Mouse (Mus musculus) embryonic facial prominence, embryonic 15.5 days (tissue): Measurements from ENCODE around the gene Ranbp9. TPM values are rescaled to one million over a fixed set of nuclear protein-coding genes. Genes with fewer than 3 reads are reported as not detected.

Source experiments
- ATAC-seq: fragments of 200-750 bp; cut with Nextera tagmentation; 2 replicates; pipeline ENCODE4 v1.8.0; 2017; ENCODE audit warnings: low read depth, moderate TSS enrichment; ENCODE audit not compliant: insufficient number of reproducible peaks, low FRiP score, low TSS enrichment
- H3K27ac ChIP-seq: fragments of 300-500 bp; sonication (generic); replicated peaks from 2 replicates; pipeline ENCODE4 v1.5.1; 2015; ENCODE audit warnings: mild to moderate bottlenecking, inconsistent platforms
- H3K27me3 ChIP-seq: fragments of 300-500 bp; sonication (generic); 2 replicates; pipeline ENCODE4 v1.6.1; 2015; ENCODE audit warnings: inconsistent platforms
- H3K36me3 ChIP-seq: fragments of 300-500 bp; sonication (generic); 2 replicates; pipeline ENCODE4 v1.6.1; 2015; ENCODE audit warnings: mild to moderate bottlenecking, inconsistent platforms
- H3K4me1 ChIP-seq: fragments of 300-500 bp; sonication (generic); 2 replicates; pipeline ENCODE4 v1.6.1; 2015; ENCODE audit warnings: inconsistent platforms
- H3K4me2 ChIP-seq: fragments of 300-500 bp; sonication (generic); replicated peaks from 2 replicates; pipeline ENCODE4 v1.6.1; 2015; ENCODE audit warnings: mild to moderate bottlenecking, inconsistent platforms
- H3K4me3 ChIP-seq: fragments of 300-500 bp; sonication (generic); replicated peaks from 2 replicates; pipeline ENCODE4 v1.5.1; 2015; ENCODE audit warnings: mild to moderate bottlenecking, inconsistent platforms
- H3K9ac ChIP-seq: fragments of 300-500 bp; sonication (generic); 2 replicates; pipeline ENCODE4 v1.6.1; 2015; ENCODE audit warnings: inconsistent platforms
- H3K9me3 ChIP-seq: fragments of 300-500 bp; sonication (generic); replicated peaks from 2 replicates; pipeline ENCODE4 v1.6.1; 2016; ENCODE audit warnings: inconsistent platforms
- WGBS: fragments of 180-500 bp; shearing (Covaris S2); methylation state at CpG from one replicate; pipeline ENCODE4 v1.1.7; 2015; 5-methylcytosine and 5-hydroxymethylcytosine counted together
- polyA plus RNA-seq: library from polyadenylated mRNA; unstranded; fragments of >200 nt; fragmentation: Nextera tagmentation; extraction: Ambion mirVana; gene quantifications from 2 replicates; pipeline ENCODE4 v1.2.1, GENCODE M21; 2015

Gene Ranbp9
- polyA plus RNA-seq = 8.5 and 9.2 TPM in 2 replicates

- ATAC-seq = peak; percentile 90
- Histone ChIP-seq H3K9ac (peak within 1 kb of the TSS; percentile 86), H3K9me3 (no peaks in the 10 kb centered on the region), H3K4me2 (peak within 1 kb of the TSS; percentile 53), H3K27me3 (no peaks in the 10 kb centered on the region), H3K4me1 (peaks cover 18% of the 10 kb centered on the region), H3K4me3 (peak within 1 kb of the TSS; percentile 82), H3K36me3 (no peaks in the 10 kb centered on the region), H3K27ac (peak within 1 kb of the TSS; percentile 98)
- under 1% methylated on average over 123 of the region's 132 CpGs for WGBS
Measured at GRCm38 (mm10) chr13:43480957-43481858, at the start of gene Ranbp9. TSS of gene Ranbp9 (minus strand) at chr13:43481282.

- H3K9me3 ChIP-seq = no peaks in the 10 kb centered on the region
- ATAC-seq = no peak
- 41% methylated on average over 14 of the region's 14 CpGs for WGBS
- no peak overlapping the region for H3K9ac ChIP-seq
- peaks cover 24% of the 10 kb centered on the region for H3K4me1 ChIP-seq
- H3K4me2 ChIP-seq = no peak overlapping the region
- H3K36me3 ChIP-seq = no peaks in the 10 kb centered on the region
- H3K4me3 ChIP-seq = no peak overlapping the region
- no peaks in the 10 kb centered on the region for H3K27me3 ChIP-seq
- peak overlapping the region; percentile 9 for H3K27ac ChIP-seq
Measured at GRCm38 (mm10) chr13:43530129-43530831, 49.2 kb upstream of the Ranbp9 start.

- Histone ChIP-seq H3K4me1 (peaks cover 40% of the 10 kb centered on the region), H3K4me3 (no peak overlapping the region), H3K27me3 (no peaks in the 10 kb centered on the region), H3K36me3 (no peaks in the 10 kb centered on the region), H3K9ac (no peak overlapping the region), H3K4me2 (no peak overlapping the region), H3K9me3 (no peaks in the 10 kb centered on the region), H3K27ac (no peak overlapping the region)
- WGBS = 76% methylated on average over 5 of the region's 5 CpGs
- no peak for ATAC-seq
Measured at GRCm38 (mm10) chr13:43526289-43526688, 45.2 kb upstream of the Ranbp9 start.

GRCm38 (mm10) chr13:43525363-43526134, 44.5 kb upstream of the Ranbp9 start:
- Histone ChIP-seq H3K27me3 (no peaks in the 10 kb centered on the region), H3K4me3 (no peak overlapping the region), H3K4me1 (peaks cover 32% of the 10 kb centered on the region), H3K4me2 (no peak overlapping the region), H3K9ac (no peak overlapping the region), H3K27ac (peak overlapping the region; percentile 83), H3K9me3 (no peaks in the 10 kb centered on the region), H3K36me3 (no peaks in the 10 kb centered on the region)
- ATAC-seq = no peak
- WGBS = 40% methylated on average over 16 of the region's 16 CpGs

GRCm38 (mm10) chr13:43524491-43525362, 43.6 kb upstream of the Ranbp9 start:
- Histone ChIP-seq H3K9ac (no peak overlapping the region), H3K4me2 (no peak overlapping the region)
- peak; percentile 64; the same call in 1 of the 2 replicates for ATAC-seq

GRCm38 (mm10) chr13:43523906-43524480, 42.9 kb upstream of the Ranbp9 start:
- 45% methylated on average over 7 of the region's 7 CpGs for WGBS
- Histone ChIP-seq H3K9ac (no peak overlapping the region), H3K9me3 (no peaks in the 10 kb centered on the region), H3K4me1 (peaks cover 28% of the 10 kb centered on the region), H3K27me3 (no peaks in the 10 kb centered on the region), H3K27ac (peak overlapping the region; percentile 83; the same call in 1 of the 2 replicates), H3K4me2 (no peak overlapping the region), H3K4me3 (no peak overlapping the region), H3K36me3 (no peaks in the 10 kb centered on the region)
- no peak for ATAC-seq

More at GRCm38 (mm10) chr13:43524491-43525362, 43.6 kb upstream of the Ranbp9 start:
- Histone ChIP-seq H3K27me3 (no peaks in the 10 kb centered on the region), H3K27ac (peak overlapping the region; percentile 83), H3K4me1 (peaks cover 24% of the 10 kb centered on the region), H3K36me3 (no peaks in the 10 kb centered on the region), H3K9me3 (no peaks in the 10 kb centered on the region), H3K4me3 (no peak overlapping the region)
- WGBS = 48% methylated on average over 16 of the region's 16 CpGs

- Histone ChIP-seq H3K9me3 (no peaks in the 10 kb centered on the region), H3K27me3 (no peaks in the 10 kb centered on the region), H3K4me1 (peaks cover 29% of the 10 kb centered on the region), H3K27ac (no peak overlapping the region), H3K9ac (no peak overlapping the region), H3K36me3 (no peaks in the 10 kb centered on the region), H3K4me3 (no peak overlapping the region), H3K4me2 (no peak overlapping the region)
- no peak for ATAC-seq
- 87% methylated on average over 5 of the region's 5 CpGs for WGBS
Measured at GRCm38 (mm10) chr13:43521940-43522339, 40.9 kb upstream of the Ranbp9 start.

GRCm38 (mm10) chr13:43519251-43519650, 38.2 kb upstream of the Ranbp9 start:
- WGBS = 36% methylated on average over 6 of the region's 6 CpGs
- H3K9me3 ChIP-seq = no peaks in the 10 kb centered on the region
- no peak overlapping the region for H3K4me2 ChIP-seq
- ATAC-seq = no peak
- no peak overlapping the region for H3K4me3 ChIP-seq
- H3K9ac ChIP-seq = no peak overlapping the region
- H3K27ac ChIP-seq = peak overlapping the region; percentile 14; the same call in 1 of the 2 replicates
- peaks cover 11% of the 10 kb centered on the region for H3K4me1 ChIP-seq
- no peaks in the 10 kb centered on the region for H3K27me3 ChIP-seq
- H3K36me3 ChIP-seq = no peaks in the 10 kb centered on the region

GRCm38 (mm10) chr13:43517371-43517770, 36.3 kb upstream of the Ranbp9 start:
- Histone ChIP-seq H3K4me1 (peaks cover 5% of the 10 kb centered on the region; the same call in 1 of the 2 replicates), H3K27me3 (no peaks in the 10 kb centered on the region), H3K4me2 (no peak overlapping the region), H3K27ac (no peak overlapping the region), H3K36me3 (no peaks in the 10 kb centered on the region), H3K4me3 (no peak overlapping the region), H3K9ac (no peak overlapping the region), H3K9me3 (no peaks in the 10 kb centered on the region)
- 69% methylated on average over 8 of the region's 8 CpGs for WGBS
- no peak for ATAC-seq

GRCm38 (mm10) chr13:43516931-43517330, 35.8 kb upstream of the Ranbp9 start:
- 46% methylated on average over 6 of the region's 6 CpGs for WGBS
- no peaks in the 10 kb centered on the region for H3K9me3 ChIP-seq
- no peak overlapping the region for H3K4me3 ChIP-seq
- no peaks in the 10 kb centered on the region for H3K36me3 ChIP-seq
- H3K27me3 ChIP-seq = no peaks in the 10 kb centered on the region
- H3K9ac ChIP-seq = no peak overlapping the region
- H3K4me1 ChIP-seq = peaks cover 5% of the 10 kb centered on the region; the same call in 1 of the 2 replicates
- no peak for ATAC-seq
- H3K4me2 ChIP-seq = no peak overlapping the region
- H3K27ac ChIP-seq = no peak overlapping the region
